Mouse (Mus musculus) CH12.LX (cell line): ENCODE measurements at regions not wholly inside any gene's neighbourhood (a gene's known extent, or its start where the extent isn't known, plus 50 kb on each side); places are given as distances from the start of the nearest gene placed in this dataset.

ENCODE experiments used
- EP300 ChIP-seq: IDR thresholded peaks from 2 replicates; pipeline ENCODE4 v1.6.1; 2011; ENCODE audit warnings: low read length, improper control_type of control experiment
- POLR2A ChIP-seq: IDR thresholded peaks from 2 replicates; pipeline ENCODE4 v1.6.1; 2011; ENCODE audit warnings: low read depth, mild to moderate bottlenecking, improper control_type of control experiment, low read length
- RCOR1 ChIP-seq: conservative IDR thresholded peaks from 2 replicates; pipeline ENCODE4 v1.6.1; 2012; ENCODE audit warnings: low read depth, mild to moderate bottlenecking, inconsistent platforms, low read length, improper control_type of control experiment
- SIN3A ChIP-seq: IDR thresholded peaks from 2 replicates; pipeline ENCODE4 v1.6.1; 2012; ENCODE audit warnings: low read length, improper control_type of control experiment, inconsistent platforms
- USF2 ChIP-seq: conservative IDR thresholded peaks from 2 replicates; pipeline ENCODE4 v1.6.1; 2011; ENCODE audit warnings: low read depth, low read length, improper control_type of control experiment
- ZKSCAN1 ChIP-seq: IDR thresholded peaks from 2 replicates; pipeline ENCODE4 v1.6.1; 2012; ENCODE audit warnings: low read depth, inconsistent platforms, low read length, improper control_type of control experiment, borderline replicate concordance

DNA sequence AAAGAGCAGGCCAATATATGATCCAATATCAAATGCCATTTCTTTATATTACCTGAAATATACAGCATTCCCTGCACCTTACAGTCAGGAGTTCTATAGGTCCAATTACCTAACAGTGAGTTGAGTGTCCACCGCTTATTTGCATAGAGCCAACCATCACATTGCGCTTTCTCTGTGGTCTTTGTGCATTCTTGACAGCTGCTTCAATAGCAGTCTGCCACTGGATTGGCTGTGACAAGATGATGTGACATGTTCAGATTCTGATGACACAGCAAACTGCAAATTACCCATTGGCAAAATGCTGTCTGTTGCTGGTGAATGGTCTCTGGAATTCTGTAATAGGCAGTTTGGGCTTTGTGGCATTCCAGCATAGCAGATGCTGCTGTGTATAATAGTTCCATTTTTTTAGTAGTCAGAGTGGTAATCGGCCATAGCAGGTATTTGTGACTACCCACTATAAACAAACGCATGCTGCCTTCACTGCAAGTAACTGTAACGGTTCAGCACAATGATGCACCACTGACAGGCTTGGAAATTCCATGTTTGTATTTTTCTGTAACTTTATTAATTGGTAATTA lies 253.8 kb downstream of the Cxxc4 start:
- TF ChIP-seq USF2 (no peak), ZKSCAN1 (no peak), RCOR1 (no peak), POLR2A (no peak), SIN3A (no peak), EP300 (no peak)
